Mouse (Mus musculus): ENCODE results near the gene Tsacc. TPM values are rescaled to one million over a fixed set of nuclear protein-coding genes. Genes with fewer than 3 reads are reported as not detected.
A peak's percentile ranks its signal among the peaks of the same experiment; 100 is the strongest.

The Tsacc gene
- total RNA-seq (2012; rRNA removed) (9.3 and 9.5 TPM in 2 replicates), total RNA-seq (2014; rRNA removed) (4.4 and 6.7 TPM in 2 replicates), polyA plus RNA-seq (2012; ENCODE audit: insufficient read length, low read depth) (9.1 and 11.3 TPM in 2 replicates)

GRCm38 (mm10) chr3:88296561-88297318 lies at the start of gene Tsacc, which contains the start of gene Cct3:
Gene Tsacc, minus strand, starts transcription at chr3:88296999.
Gene Cct3, plus strand, starts transcription at chr3:88297116.
- in situ Hi-C loops (cut with MboI; ENCODE audit: low pct_ligation_motif_present, low pct_unique_long_range_greater_than_20kb, low sequenced_read_pairs): loop anchor here (5.0 kb wide), 1 partner anchor 36 kb away; no protein-coding TSS in a partner anchor
- no peak for TF ChIP-seq CHD1 (IDR thresholded peaks at IDR 0.05; ENCODE audit: low read depth, low read length)
- TF ChIP-seq RAD21 (IDR thresholded peaks at IDR 0.05; ENCODE audit: low read depth, low read length): no peak
- peak; percentile 71; the same call in 1 of the 2 replicates for TF ChIP-seq NELFE (IDR thresholded peaks at IDR 0.05; ENCODE audit: low read depth, low read length)
- TF ChIP-seq MYC (IDR thresholded peaks at IDR 0.05; ENCODE audit: low read depth, low read length): peak; percentile 78
- TF ChIP-seq ZMIZ1 (IDR thresholded peaks at IDR 0.05; ENCODE audit: low read depth, low read length): no peak; the same call in 1 of the 2 replicates
- peak; percentile 57; the same call in 1 of the 2 replicates for TF ChIP-seq BHLHE40 (IDR thresholded peaks at IDR 0.05; ENCODE audit: low read depth, low read length)
- peak; percentile 70; the same call in 1 of the 2 replicates for TF ChIP-seq POLR2AphosphoS2 (IDR thresholded peaks at IDR 0.05; ENCODE audit: low read depth, low read length)
- TF ChIP-seq ELF1 (IDR thresholded peaks at IDR 0.05; ENCODE audit: low read depth, low read length): no peak; the same call in 1 of the 2 replicates
- peak; percentile 79; the same call in 1 of the 2 replicates for TF ChIP-seq SIN3A (IDR thresholded peaks at IDR 0.05; ENCODE audit: low read length)
- TF ChIP-seq KAT2A (IDR thresholded peaks at IDR 0.05; ENCODE audit: insufficient replicate concordance, low read length): peak; percentile 72; the same call in 1 of the 2 replicates
- TF ChIP-seq HCFC1 (IDR thresholded peaks at IDR 0.05; ENCODE audit: low read depth, low read length): peak; percentile 85
- TF ChIP-seq TBP (conservative IDR thresholded peaks at IDR 0.05; ENCODE audit: low read depth, low read length): peak; percentile 95
- TF ChIP-seq PAX5 (IDR thresholded peaks at IDR 0.05; ENCODE audit: low read length): no peak
- no peak for TF ChIP-seq ZNF384 (IDR thresholded peaks at IDR 0.05; ENCODE audit: low read depth, low read length)
- peak; percentile 94 for TF ChIP-seq POLR2A (IDR thresholded peaks at IDR 0.05; ENCODE audit: low read depth, low read length)
- TF ChIP-seq USF1 (IDR thresholded peaks at IDR 0.05; ENCODE audit: low read depth, low read length): no peak
- no peak for TF ChIP-seq USF2 (conservative IDR thresholded peaks at IDR 0.05; ENCODE audit: low read depth, low read length)
- TF ChIP-seq CTCF (conservative IDR thresholded peaks at IDR 0.05 in 1 of 2, IDR thresholded peaks at IDR 0.05 in 1 of 2; ENCODE audit: low read depth in 2 of 2, low read length in 2 of 2): 0 out of 4 replicates have a peak, but pooled peaks of 1 of the 2 experiments have one; percentile 9
- no peak for TF ChIP-seq JUN (IDR thresholded peaks at IDR 0.05; ENCODE audit: insufficient read depth, low read depth, low read length)
- TF ChIP-seq ZC3H11A (IDR thresholded peaks at IDR 0.05; ENCODE audit: low read depth, low read length): no peak
- TF ChIP-seq UBTF (IDR thresholded peaks at IDR 0.05; ENCODE audit: low read depth, low read length): no peak
- peak; percentile 47; the same call in 1 of the 2 replicates for TF ChIP-seq MAX (IDR thresholded peaks at IDR 0.05; ENCODE audit: low read length)
- TF ChIP-seq MXI1 (IDR thresholded peaks at IDR 0.05; ENCODE audit: low read depth, low read length): no peak
- no peak for TF ChIP-seq RCOR1 (conservative IDR thresholded peaks at IDR 0.05; ENCODE audit: low read depth, low read length)
- TF ChIP-seq TCF12 (IDR thresholded peaks at IDR 0.05; ENCODE audit: low read depth, low read length): peak; percentile 76
- no peak; the same call in 1 of the 2 replicates for TF ChIP-seq GABPA (IDR thresholded peaks at IDR 0.05; ENCODE audit: insufficient replicate concordance, low read depth, low read length)
- peak; percentile 26; the same call in 1 of the 2 replicates for TF ChIP-seq IRF4 (IDR thresholded peaks at IDR 0.05; ENCODE audit: low read depth, low read length)
- no peak for TF ChIP-seq SMC3 (IDR thresholded peaks at IDR 0.05; ENCODE audit: low read depth, low read length)
- peak; percentile 98 for TF ChIP-seq NRF1 (IDR thresholded peaks at IDR 0.05; ENCODE audit: low read depth, low read length)
- peak; percentile 46; the same call in 1 of the 2 replicates for TF ChIP-seq MAZ (IDR thresholded peaks at IDR 0.05; ENCODE audit: low read depth, low read length)
- no peak for TF ChIP-seq MEF2A (IDR thresholded peaks at IDR 0.05; ENCODE audit: borderline replicate concordance, low read depth, low read length)
- no peak for TF ChIP-seq EP300 (IDR thresholded peaks at IDR 0.05; ENCODE audit: low read length)
- no peak for TF ChIP-seq MAFK (IDR thresholded peaks at IDR 0.05; ENCODE audit: insufficient replicate concordance, low read length)
- no peak for TF ChIP-seq ZKSCAN1 (IDR thresholded peaks at IDR 0.05; ENCODE audit: borderline replicate concordance, low read depth, low read length)
- TF ChIP-seq E2F4 (IDR thresholded peaks at IDR 0.05; ENCODE audit: insufficient replicate concordance, low read depth, low read length): no peak
- peak; percentile 95 for TF ChIP-seq CHD2 (IDR thresholded peaks at IDR 0.05; ENCODE audit: low read length)
- no peak for TF ChIP-seq JUND (conservative IDR thresholded peaks at IDR 0.05; ENCODE audit: low read depth, low read length)
- TF ChIP-seq ETS1 (conservative IDR thresholded peaks at IDR 0.05; ENCODE audit: low read depth, low read length): no peak
- dilution Hi-C loops (cut with MboI; ENCODE audit: extremely low pct_ligation_motif_present, extremely low pct_unique_long_range_greater_than_20kb, low sequenced_read_pairs): no loop called here

More at GRCm38 (mm10) chr3:88296561-88297318, at the start of gene Tsacc, which contains the start of gene Cct3:
- DNase-seq (ENCODE audit: extremely low read depth): peak; percentile 99
- no peaks in the 10 kb centered on the region for H3K9me3 ChIP-seq (replicated peaks; ENCODE audit: low read length)
- peaks cover 25 to 42% of the 10 kb centered on the region in 2 experiments for H3K36me3 ChIP-seq (replicated peaks in 1 of 2; ENCODE audit: control insufficient read depth in 1 of 2, insufficient read depth in 1 of 2, low read length in 1 of 2)
- peak within 1 kb of the TSS; percentile 90 for H3K27ac ChIP-seq (ENCODE audit: insufficient read depth, low read depth)
- H3K9ac ChIP-seq (ENCODE audit: insufficient read depth, low read depth): peak within 1 kb of the TSS; percentile 86
- peaks cover 43% of the 10 kb centered on the region for H3K79me2 ChIP-seq (replicated peaks; ENCODE audit: control insufficient read depth, extremely low read depth, insufficient read depth, poor library complexity, severe bottlenecking)
- H3K4me1 ChIP-seq (ENCODE audit: control insufficient read depth in 1 of 2, insufficient read depth in 2 of 2): peaks cover 0 to 28% of the 10 kb centered on the region in 2 experiments; a peak in 3 of 4 replicates
- H3K4me3 ChIP-seq (replicated peaks in 1 of 3; ENCODE audit: low read depth in 2 of 3, low read length in 2 of 3, poor library complexity in 1 of 3): peak within 1 kb of the TSS; percentile 82 to 98 (median 95)
- peak within 1 kb of the TSS; percentile 100 for H3K4me2 ChIP-seq (ENCODE audit: insufficient read depth, low read depth, poor library complexity, severe bottlenecking)
- H3K27me3 ChIP-seq (replicated peaks): no peaks in the 10 kb centered on the region
